Mouse (Mus musculus): Measurements from ENCODE around the gene Cox7c. TPM values are rescaled to one million over a fixed set of nuclear protein-coding genes. Genes with fewer than 3 reads are reported as not detected.
"Not testable (repeated sequence)": the region's sequence is repeated elsewhere in the genome, so short reads cannot be mapped to it uniquely, and the experiment has no call there.

Gene Cox7c
- 100 to 1,000 TPM; 318 to 362 (median 345) TPM for total RNA-seq (2022)

GRCm38 (mm10) chr13:86046254-86046951 lies at the start of gene Cox7c:
Cox7c (minus strand) TSS chr13:86046904.
- peak; percentile 89 to 90 for DNase-seq (ENCODE audit: low spot score in 2 of 2)

- no peak for DNase-seq (ENCODE audit: low spot score in 2 of 2)
Measured at GRCm38 (mm10) chr13:86068011-86068724, 21.5 kb upstream of the Cox7c start.

- DNase-seq (ENCODE audit: low spot score in 2 of 2) = no peak
Measured at GRCm38 (mm10) chr13:86067508-86067907, 20.8 kb upstream of the Cox7c start.

- DNase-seq (ENCODE audit: low spot score in 2 of 2) = not testable (repeated sequence)
Measured at GRCm38 (mm10) chr13:86054091-86054490, 7.4 kb upstream of the Cox7c start.

GRCm38 (mm10) chr13:86004907-86005675 lies 41.6 kb downstream of the Cox7c start:
- DNase-seq (ENCODE audit: low spot score in 2 of 2) = peak; percentile 2 to 14
